Mouse (Mus musculus) heart, adult 2 months (tissue): ENCODE data around the gene Arhgef28.

Source experiments
- CTCF ChIP-seq: fragments of 200-600 bp; IDR thresholded peaks from 2 replicates; pipeline ENCODE4 v1.8.1; 2022; ENCODE audit warnings: antibody characterized with exemption, mild to moderate bottlenecking, moderate library complexity
- EP300 ChIP-seq: fragments of 200-500 bp; IDR thresholded peaks from 2 replicates; pipeline ENCODE4 v1.6.1; 2011; ENCODE audit warnings: low read depth, low read length, control low read depth; ENCODE audit not compliant: insufficient read depth

- TF ChIP-seq CTCF (no peak), EP300 (no peak)
Observed at GRCm38 (mm10) chr13:98140626-98141025, 65.6 kb downstream of the Arhgef28 start.
